Mouse (Mus musculus): ENCODE results near the gene Bag3.

Bag3 gene

GRCm38 (mm10) chr7:128523349-128523961 lies at the start of gene Bag3:
Bag3 (plus strand) TSS chr7:128523616.
- DNase-seq (ENCODE audit: low spot score in 2 of 2): peak; percentile 82 to 88

DNA sequence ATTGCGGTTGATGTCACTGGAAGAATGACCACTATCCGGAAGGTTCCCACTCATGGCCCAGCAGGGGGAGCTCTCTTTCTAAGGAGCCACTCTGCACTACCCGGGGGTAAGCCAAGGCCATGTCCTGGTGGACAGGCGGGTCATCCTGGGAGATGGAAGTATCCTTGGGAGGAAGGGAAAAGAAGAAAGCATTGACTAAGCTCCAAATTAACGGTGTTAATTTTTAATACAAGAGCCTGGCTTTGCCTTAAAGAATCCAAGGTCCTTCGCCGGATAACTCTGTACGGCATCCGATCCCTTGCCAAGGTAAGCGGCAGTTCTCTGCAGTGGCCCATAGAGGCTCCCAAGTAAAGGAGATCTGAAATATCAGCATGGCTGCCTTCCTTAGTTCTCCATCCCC lies 49.1 kb upstream of the Bag3 start:
- DNase-seq (ENCODE audit: low spot score in 2 of 2): peak; percentile 15 to 44

DNA sequence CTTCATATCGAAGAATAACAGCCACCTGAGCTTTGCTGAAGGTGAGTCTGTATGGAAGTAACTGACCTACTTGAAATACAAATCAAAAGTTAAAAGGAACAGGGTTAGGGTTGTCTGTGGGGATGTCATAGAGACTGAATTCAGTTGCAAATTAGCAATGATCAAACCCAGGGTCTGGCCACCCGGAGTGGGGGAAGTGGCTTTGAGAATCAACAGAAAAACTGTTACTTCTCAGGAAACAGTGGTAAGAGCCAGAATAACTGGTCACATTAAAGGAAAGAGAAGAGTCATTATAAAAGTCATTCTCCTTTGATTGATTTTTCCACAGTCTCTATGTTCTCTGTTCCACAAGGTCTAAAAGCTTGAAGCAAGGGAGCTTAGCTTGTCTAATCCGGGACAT lies 34.4 kb upstream of the Bag3 start:
- no peak for DNase-seq (ENCODE audit: low spot score in 2 of 2)

DNA sequence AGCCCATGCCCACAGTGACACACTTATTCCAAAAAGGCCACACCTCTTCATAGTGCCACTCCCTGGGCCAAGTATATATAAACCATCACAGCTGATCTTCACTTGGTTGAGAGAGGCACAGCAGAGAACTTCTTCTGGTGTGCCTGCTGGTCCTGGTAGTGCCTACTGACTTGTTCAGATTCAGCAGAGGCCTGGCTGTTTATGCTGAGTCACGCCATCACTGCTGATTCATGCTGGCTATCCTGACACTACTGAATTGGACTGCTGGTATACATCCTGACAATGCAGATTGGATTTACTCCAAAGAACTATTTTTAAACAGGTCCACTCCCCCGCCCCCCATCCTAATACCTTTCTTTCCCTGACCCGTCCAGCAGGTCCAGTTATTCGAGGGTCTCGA lies 28.9 kb upstream of the Bag3 start:
- no peak for DNase-seq (ENCODE audit: low spot score in 2 of 2)

DNA sequence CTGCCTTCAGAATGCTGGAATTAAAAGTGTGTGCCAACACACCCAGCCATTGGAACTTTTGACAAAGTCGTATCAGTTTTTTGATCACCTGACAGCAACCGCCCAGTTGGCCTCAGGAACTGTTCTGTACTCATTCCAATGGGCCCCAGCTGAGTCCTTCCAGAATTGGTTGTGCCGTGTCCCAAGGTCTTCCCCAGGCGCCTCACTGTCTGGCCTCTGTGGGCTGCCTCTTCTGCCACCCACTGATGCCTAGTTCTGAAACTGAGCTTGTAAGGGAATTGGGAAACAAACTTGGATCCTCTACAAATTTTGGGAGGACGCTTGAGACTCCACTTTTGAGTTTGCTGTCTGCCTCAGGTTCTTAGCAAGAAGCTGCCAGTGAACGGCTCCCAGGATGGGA lies 23.6 kb upstream of the Bag3 start:
- DNase-seq (ENCODE audit: low spot score in 2 of 2): no peak

DNA sequence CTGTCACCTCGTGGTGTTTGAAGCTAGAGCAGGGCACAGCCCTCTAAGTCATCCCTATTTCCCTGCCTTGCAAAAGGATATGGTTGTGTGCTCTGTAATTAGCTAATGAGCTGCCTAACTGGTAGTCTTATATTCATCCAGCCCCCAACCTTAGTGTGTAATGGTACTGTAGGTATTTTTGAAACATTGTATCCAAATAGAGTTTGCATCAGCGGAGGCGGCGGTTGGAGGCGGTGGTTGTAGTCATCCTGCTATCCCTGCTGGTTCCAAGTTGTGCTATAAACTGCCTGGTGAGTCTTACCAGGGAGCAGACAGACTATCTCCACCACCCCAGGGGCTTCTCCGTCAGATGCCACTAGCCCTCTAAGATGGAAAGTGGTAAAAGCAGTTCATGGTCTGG lies 19.3 kb upstream of the Bag3 start:
- DNase-seq (ENCODE audit: low spot score in 2 of 2): no peak

DNA sequence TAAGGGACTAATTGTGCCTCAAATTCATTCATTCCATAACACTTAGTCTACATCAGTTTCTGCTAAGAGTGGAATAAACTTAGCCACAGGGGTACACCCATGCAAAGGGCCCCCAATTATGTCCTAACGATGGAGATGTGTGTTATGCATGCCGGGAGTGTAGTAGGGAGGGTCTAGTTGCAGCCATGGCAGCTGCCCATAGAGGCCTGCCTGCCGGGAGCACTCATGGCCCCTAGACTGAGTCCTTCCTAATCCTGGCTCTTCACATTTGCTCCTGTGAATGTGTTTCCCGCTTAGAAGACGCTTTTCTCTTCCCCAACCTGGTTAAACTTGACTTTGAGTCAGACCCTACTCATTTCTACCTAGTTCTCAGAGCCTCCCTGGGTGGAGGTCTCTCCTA lies 11.5 kb upstream of the Bag3 start:
- no peak for DNase-seq (ENCODE audit: low spot score in 2 of 2)

DNA sequence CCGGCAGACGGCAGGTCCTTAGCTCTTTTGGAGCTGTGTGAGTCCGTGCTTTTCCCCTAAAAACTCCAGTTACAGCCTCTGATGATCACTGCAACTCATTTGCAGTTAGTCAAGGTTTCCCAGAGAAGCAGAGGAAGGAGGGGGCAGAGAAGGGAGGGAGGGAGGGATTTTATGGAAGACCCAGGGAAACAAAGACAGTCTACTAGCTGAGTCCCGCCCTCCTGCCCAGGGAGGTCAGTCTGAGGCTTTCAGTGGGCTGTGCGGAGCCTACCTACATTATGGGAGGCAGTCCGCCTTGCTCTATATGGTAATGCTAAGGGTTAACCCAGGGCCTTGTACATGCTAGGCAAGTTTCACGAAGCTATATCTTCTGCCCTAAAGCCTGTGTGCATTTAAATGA lies 9.9 kb upstream of the Bag3 start:
- no peak for DNase-seq (ENCODE audit: low spot score in 2 of 2)

DNA sequence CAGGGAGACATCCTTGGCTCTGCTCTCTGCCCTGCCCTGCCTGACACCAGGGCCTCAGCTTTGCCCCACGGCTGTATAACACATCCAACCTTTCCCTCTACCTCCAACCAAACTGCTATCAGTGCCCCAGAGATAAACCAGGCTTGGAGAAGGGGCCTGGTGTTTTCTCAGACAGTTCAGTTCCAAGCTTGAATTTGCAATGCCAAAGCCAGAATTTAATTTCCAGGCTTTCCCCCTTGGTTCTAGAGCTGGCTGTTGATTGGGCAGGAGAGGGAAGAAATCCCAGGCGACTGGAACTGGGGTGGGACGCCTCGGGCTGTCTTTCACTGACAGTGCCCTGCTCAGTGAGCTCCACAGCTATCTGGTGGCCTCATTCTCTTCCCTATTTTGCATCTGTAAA lies 9.1 kb upstream of the Bag3 start:
- no peak for DNase-seq (ENCODE audit: low spot score in 2 of 2)

- DNase-seq (ENCODE audit: low spot score in 2 of 2): no peak
Observed at GRCm38 (mm10) chr7:128516346-128516745, 7.1 kb upstream of the Bag3 start.

GRCm38 (mm10) chr7:128519316-128520050 lies 3.9 kb upstream of the Bag3 start:
- no peak for DNase-seq (ENCODE audit: low spot score in 2 of 2)

- DNase-seq (ENCODE audit: low spot score in 2 of 2): peak; percentile 28 to 55
Observed at GRCm38 (mm10) chr7:128523962-128524581, 656 bp downstream of the Bag3 start.

GRCm38 (mm10) chr7:128524641-128525040 lies 1.2 kb downstream of the Bag3 start:
- no peak for DNase-seq (ENCODE audit: low spot score in 2 of 2)

DNA sequence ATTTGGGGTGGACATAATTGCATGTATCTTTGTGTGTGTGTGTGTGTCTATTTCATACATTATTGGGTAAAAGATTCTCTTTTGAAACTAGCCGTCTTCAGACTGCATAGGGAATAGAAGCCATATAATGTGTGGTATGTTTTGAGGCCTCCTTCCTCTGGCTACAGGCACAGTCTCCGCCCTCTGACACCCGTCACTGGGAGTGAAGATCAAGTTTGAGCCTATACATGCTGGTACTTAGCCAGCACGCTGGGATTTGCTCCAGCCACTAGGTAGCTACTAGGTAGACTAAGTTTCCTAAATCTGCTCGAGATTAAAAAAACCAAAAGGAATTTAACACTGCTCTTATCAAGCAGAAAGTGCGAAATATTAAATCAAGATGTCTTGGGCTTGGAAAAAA lies 3.2 kb downstream of the Bag3 start:
- no peak for DNase-seq (ENCODE audit: low spot score in 2 of 2)

DNA sequence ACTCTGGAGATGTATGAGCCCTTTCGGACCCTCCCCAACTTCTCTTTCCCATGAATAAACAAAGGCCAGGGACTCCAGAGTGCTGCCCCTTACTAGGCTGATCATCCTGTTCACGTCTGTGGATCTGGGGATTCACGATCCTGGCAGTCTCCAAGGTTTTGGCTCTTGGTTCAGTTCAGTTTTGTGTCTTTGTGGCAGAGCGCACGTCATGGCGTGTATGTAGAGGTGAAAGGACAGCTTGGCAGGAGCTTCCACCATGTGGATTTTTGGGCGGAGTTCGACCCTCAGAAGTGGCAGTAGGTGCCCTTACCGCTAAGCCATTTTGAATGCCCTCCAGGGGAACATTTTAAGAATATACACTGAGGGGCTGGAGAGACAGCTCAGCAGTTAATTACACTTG lies 5.2 kb downstream of the Bag3 start:
- DNase-seq (ENCODE audit: low spot score in 2 of 2): no peak

DNA sequence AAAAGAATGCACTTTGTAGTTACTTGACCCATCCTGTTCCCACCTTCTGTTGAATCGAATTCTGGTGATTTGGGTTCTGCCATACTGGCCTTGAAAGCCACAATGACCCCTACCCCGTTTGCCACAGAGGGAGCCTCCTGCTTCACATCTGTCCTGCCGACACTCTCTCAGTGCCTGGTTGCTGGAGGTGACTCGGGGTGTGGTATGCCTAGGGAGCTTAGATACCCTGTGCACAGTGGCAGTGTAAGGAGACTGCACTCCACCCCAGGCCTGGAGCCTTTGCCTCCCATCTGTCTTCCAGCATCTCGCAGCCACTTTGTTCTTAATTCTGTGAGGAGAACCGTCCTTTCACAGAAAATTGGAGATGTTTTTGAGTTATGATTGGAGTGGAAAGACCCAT lies 5.7 kb downstream of the Bag3 start:
- no peak for DNase-seq (ENCODE audit: low spot score in 2 of 2)

DNA sequence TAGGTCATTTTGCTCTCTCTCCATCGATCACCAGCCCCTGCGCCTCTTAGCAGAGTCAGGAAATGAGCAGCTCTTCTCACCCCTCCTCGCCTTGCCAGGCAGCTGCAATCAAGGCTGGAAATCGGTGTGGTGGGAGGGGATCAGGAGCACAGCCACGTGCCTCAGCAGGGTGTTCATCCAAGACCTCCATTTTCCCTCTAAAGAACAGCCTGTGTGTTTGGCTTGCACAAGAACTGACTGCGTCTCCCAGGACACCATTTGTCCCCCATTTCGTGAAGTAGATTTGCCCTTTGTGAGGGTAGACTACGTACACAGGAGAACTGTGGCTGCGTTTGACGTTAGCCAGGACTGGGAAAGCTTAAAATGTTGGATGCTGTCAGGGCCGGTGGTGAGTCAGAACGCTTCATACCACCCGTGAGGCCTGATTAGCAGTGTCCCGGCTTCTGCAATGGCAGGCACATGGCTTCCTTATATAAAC lies 6.2 kb downstream of the Bag3 start:
- no peak for DNase-seq (ENCODE audit: low spot score in 2 of 2)

GRCm38 (mm10) chr7:128531031-128531430 lies 7.6 kb downstream of the Bag3 start:
- no peak for DNase-seq (ENCODE audit: low spot score in 2 of 2)

DNA sequence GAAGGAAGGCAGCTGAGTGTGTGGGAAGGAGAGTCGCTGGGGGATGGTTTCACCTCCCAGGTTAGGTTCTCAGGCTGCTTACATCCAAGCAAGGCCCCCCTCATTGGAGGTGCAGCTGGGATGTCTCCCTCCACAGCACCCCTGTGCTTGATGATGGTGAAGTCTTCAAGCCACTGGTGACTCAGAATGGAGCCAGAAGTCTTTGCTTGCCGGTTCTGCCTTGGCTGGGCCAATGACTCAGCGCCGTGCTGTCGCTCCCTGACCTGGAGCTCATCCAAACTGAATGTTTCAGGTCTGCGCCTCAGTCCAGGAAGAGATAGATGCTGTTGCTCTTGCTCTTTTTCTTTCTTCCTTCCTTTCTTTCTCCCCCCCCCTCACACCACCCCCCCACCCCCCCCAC lies 8.5 kb downstream of the Bag3 start:
- DNase-seq (ENCODE audit: low spot score in 2 of 2): no peak

DNA sequence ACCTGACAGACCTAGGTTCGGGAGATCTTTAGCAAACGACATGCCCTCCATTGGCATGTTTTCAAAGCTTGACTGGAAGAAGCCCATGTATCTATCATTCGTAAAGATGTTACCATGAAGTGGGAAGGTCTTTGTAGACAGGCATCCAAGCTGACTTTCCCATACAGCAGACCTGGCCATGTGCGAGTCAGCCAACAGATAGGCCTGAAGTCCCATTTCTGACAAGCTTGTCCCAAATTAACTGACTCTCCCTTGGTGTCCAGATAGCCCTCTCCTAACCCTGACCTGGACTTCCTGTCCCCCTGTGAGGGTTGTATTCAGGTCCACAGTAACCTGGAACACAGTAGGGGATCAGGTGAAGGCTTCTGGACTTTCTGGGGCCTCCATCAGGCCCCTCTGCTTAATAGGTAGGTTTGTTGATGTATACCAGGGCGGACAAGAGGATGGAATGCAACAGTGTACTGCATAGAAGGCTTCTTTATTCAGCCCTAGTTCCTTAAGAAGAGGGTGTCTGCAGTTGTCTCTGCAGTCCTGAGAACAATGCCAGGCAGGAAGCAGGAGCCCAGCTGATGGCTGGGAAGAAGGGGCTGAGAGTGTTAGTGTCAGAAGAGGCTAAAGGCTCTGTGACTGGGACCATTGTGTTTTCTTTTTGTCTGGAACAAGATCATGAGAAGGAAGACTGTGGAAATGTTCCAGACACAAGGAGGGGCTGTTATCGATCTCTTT lies 9.2 kb downstream of the Bag3 start:
- DNase-seq (ENCODE audit: low spot score in 2 of 2): no peak

DNA sequence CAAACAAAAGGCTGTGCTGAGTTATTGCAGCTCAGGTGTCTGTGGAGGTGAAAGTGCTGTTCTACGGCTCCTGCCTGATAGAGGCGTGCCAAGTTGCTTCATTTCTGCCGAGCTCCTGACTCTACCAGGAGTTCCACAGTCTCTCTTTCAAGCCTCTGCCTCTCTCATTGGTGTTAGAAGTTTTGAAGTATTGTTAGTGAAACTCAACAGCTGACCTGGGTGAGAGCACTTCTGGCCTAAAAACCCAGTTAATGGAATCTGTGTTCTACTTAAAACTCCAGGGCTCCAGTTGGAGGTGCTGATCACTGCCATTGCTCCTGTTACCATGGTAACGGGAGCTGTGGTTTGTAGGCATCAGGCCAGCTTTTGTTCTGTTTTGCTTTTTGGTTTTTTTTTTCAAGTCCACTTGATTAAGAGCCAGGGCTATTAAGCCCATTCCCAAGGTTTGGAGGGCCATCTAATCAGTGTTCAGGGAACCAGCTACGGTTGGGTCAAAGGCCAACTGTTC lies 11.6 kb downstream of the Bag3 start:
- DNase-seq (ENCODE audit: low spot score in 2 of 2): no peak

DNA sequence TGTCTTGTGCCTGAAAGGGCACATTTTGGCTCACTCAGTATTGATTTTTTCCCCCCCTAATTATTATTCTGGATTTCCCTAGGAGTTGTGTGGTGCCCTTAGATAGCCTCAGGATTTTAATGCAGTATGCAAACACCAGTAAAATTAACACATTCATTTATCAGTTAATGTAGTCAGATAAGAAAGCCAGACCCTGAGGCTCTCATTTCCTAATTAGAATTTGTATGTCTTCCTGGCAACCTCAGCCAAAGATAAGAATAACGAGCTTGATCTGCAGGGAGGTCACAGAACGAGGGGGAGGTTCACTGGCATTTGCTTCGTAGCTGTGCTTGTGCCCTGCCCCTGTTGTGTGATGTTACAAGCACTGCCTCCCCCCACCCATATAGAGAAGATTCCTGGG lies 12.7 kb downstream of the Bag3 start:
- no peak for DNase-seq (ENCODE audit: low spot score in 2 of 2)
